Mouse (Mus musculus) megakaryocyte, embryonic 14.5 days (primary cell): ENCODE measurements around the gene Foxg1. TPM values are rescaled to one million over a fixed set of nuclear protein-coding genes. Genes with fewer than 3 reads are reported as not detected.

Source experiments
- H3K27me3 ChIP-seq: replicated peaks from 2 replicates; pipeline ENCODE3; 2012; ENCODE audit warnings: inconsistent platforms
- H3K36me3 ChIP-seq: replicated peaks from 2 replicates; pipeline ENCODE3; 2012; ENCODE audit warnings: low read length, inconsistent platforms, mixed read lengths
- H3K4me1 ChIP-seq: 2 replicates; pipeline ENCODE4 v1.6.1; 2012; ENCODE audit warnings: inconsistent platforms
- H3K4me3 ChIP-seq: replicated peaks from 2 replicates; pipeline ENCODE3; 2012; ENCODE audit warnings: moderate library complexity, mild to moderate bottlenecking, inconsistent platforms
- H3K9me3 ChIP-seq: 2 replicates; pipeline ENCODE4 v1.6.1; 2012; ENCODE audit warnings: inconsistent platforms
- FLI1 ChIP-seq: IDR thresholded peaks from 2 replicates; pipeline ENCODE4 v1.6.1; 2012; ENCODE audit warnings: low read length, inconsistent platforms, mixed read lengths
- GATA1 ChIP-seq: IDR thresholded peaks from 3 replicates; pipeline ENCODE4 v1.6.1; 2012; ENCODE audit warnings: mixed read lengths, low read length, inconsistent platforms, borderline replicate concordance
- polyA plus RNA-seq: library from polyadenylated mRNA; stranded (reverse); fragments of >175 nt; gene quantifications from 2 replicates; pipeline ENCODE4 v1.2.3, GENCODE M21; 2012; ENCODE audit warnings: low replicate concordance; ENCODE audit not compliant: insufficient read depth

The Foxg1 gene
- polyA plus RNA-seq, 1 experiment, result not detected

DNA sequence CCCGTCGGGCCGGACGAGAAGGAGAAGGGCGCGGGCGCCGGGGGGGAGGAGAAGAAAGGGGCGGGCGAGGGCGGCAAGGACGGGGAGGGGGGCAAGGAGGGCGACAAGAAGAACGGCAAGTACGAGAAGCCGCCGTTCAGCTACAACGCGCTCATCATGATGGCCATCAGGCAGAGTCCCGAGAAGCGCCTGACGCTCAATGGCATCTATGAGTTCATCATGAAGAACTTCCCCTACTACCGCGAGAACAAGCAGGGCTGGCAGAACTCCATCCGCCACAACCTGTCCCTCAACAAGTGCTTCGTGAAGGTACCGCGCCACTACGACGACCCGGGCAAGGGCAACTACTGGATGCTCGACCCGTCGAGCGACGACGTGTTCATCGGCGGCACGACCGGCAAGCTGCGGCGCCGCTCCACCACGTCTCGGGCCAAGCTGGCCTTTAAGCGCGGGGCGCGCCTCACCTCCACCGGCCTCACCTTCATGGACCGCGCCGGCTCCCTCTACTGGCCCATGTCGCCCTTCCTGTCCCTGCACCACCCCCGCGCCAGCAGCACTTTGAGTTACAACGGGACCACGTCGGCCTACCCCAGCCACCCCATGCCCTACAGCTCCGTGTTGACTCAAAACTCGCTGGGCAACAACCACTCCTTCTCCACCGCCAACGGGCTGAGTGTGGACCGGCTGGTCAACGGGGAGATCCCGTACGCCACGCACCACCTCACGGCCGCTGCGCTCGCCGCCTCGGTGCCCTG lies 2.6 kb downstream of the Foxg1 start, which contains the start of gene Gm43517:
TSS of gene Gm43517 (plus strand) at position 299 of the 755 bp plus-strand sequence.
- no peaks in the 10 kb centered on the region for H3K36me3 ChIP-seq
- H3K9me3 ChIP-seq, result peaks cover 15% of the 10 kb centered on the region
- peak within 1 kb of the TSS; percentile 72 for H3K4me3 ChIP-seq
- no peak for TF ChIP-seq GATA1
- TF ChIP-seq FLI1, result no peak
- peaks cover 73% of the 10 kb centered on the region for H3K27me3 ChIP-seq
- H3K4me1 ChIP-seq, result peaks cover 25% of the 10 kb centered on the region

DNA sequence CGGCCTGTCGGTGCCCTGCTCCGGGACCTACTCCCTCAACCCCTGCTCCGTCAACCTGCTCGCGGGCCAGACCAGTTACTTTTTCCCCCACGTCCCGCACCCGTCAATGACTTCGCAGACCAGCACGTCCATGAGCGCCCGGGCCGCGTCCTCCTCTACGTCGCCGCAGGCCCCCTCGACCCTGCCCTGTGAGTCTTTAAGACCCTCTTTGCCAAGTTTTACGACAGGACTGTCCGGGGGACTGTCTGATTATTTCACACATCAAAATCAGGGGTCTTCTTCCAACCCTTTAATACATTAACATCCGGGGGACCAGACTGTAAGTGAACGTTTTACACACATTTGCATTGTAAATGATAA lies 3.2 kb downstream of the Foxg1 start:
- peak overlapping the region; percentile 59 for H3K4me3 ChIP-seq
- H3K4me1 ChIP-seq, result peaks cover 25% of the 10 kb centered on the region
- H3K9me3 ChIP-seq, result peaks cover 15% of the 10 kb centered on the region
- H3K36me3 ChIP-seq, result no peaks in the 10 kb centered on the region
- TF ChIP-seq FLI1, result no peak
- TF ChIP-seq GATA1, result no peak
- peaks cover 73% of the 10 kb centered on the region for H3K27me3 ChIP-seq

DNA sequence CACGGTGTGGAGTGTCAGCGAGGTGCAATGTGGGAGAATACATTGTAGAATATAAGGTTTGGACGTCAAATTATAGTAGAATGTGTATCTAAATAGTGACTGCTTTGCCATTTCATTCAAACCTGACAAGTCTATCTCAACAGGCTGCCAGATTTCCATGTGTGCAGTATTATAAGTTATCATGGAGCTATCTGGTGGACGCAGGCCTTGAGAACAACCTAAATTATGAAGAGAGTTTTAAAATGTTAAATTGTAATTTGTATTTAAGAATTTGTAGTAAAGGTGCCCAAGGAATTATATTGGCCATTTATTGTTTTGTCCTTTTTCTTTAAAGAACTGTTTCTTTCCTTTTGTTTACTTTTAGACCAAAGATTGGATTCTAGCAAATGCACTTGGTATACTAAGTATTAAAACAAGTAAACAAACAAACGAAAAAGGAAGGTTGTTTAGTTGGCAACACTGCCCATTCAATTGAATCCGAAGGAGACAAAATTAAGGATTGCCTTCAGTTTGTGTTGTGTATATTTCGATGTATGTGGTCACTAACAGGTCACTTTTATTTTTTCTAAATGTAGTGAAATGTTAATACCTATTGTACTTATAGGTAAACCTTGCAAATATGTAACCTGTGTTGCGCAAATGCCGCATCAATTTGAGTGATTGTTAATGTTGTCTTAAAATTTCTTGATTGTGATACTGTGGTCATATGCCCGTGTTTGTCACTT lies 3.8 kb downstream of the Foxg1 start:
- Histone ChIP-seq H3K27me3 (peaks cover 73% of the 10 kb centered on the region), H3K4me3 (no peak overlapping the region), H3K9me3 (peaks cover 20% of the 10 kb centered on the region), H3K4me1 (peaks cover 28% of the 10 kb centered on the region), H3K36me3 (no peaks in the 10 kb centered on the region)
- no peak for TF ChIP-seq GATA1
- no peak for TF ChIP-seq FLI1

DNA sequence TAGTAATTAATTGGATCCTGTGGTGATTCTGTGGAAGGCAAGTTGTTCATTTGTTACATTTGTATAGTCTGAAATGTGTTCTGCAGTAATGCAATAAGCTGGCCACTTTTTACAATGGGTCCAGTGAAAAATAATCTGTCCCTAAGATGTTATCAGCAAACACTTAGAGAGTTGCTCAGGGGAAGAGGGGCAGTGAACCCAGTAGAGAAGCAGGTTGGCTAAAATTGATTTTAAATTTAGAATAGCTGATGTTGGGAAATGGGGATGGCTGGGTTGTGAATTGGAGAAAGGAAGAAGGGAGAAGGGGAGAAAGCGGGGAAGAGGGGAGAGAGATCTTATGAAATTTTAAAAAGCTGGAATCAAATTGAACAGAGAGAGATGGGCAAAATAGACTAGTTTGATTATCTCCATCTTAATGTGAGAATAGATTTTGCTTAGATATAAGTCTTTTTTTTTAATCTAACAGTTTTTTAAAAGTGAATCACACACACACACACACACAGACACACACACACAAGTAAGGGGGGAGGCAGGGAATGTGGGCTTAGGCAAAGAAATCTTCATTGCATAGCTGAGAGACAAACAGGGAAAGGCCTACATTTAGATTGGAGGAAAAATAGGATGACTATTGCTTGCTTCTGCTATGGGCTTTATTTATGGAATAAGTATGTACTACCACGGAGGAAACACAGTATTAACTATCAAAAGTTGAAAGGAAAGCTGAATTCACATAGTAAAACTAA lies 5.6 kb downstream of the Foxg1 start:
- peaks cover 33% of the 10 kb centered on the region for H3K4me1 ChIP-seq
- peaks cover 21% of the 10 kb centered on the region for H3K9me3 ChIP-seq
- H3K27me3 ChIP-seq, result peaks cover 71% of the 10 kb centered on the region
- no peaks in the 10 kb centered on the region for H3K36me3 ChIP-seq
- no peak overlapping the region for H3K4me3 ChIP-seq
- TF ChIP-seq GATA1, result no peak

DNA sequence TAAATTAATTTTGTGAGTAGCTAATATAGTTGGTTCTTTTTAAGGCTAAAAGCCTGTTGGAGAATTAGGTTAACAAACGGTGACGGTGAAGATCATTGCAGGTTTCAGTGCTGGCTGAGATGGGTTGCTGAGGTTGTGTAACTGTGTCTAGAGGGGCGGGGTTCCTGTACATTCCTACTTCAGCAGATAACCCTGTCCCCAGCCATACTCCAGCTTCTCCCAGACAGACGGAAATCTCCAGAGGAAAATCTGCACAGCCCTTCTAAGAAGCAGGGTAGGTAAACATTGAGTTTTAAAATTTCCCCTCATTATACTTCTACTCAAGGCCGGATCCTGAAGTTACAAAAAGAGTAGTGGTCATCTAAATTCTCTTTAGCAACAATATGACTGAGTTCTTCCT lies 7.2 kb downstream of the Foxg1 start:
- Histone ChIP-seq H3K4me1 (peaks cover 18% of the 10 kb centered on the region), H3K4me3 (no peak overlapping the region), H3K27me3 (peaks cover 62% of the 10 kb centered on the region), H3K9me3 (peaks cover 19% of the 10 kb centered on the region), H3K36me3 (no peaks in the 10 kb centered on the region)
- TF ChIP-seq FLI1 (no peak), GATA1 (no peak)

DNA sequence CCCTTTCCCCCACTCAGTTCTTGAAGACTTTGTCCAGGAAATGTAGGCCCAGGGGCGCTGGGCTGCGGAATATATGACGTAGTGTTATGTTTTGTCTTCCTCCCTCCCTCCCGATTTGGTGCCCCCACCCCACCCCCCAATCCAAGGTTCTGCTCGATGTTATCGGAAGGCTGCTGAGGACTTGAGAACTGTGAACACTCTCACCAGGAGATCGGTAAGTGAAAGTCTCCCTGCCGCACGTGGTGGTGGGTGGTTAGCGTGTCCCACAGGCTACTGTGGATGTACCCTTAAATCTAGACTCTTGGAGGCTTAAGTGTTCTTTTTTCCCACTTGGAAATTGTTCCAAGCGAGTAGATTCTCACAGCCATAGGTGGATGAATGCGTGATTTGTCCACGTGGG lies 7.8 kb downstream of the Foxg1 start:
- peaks cover 14% of the 10 kb centered on the region for H3K4me1 ChIP-seq
- peaks cover 62% of the 10 kb centered on the region for H3K27me3 ChIP-seq
- peaks cover 15% of the 10 kb centered on the region for H3K9me3 ChIP-seq

DNA sequence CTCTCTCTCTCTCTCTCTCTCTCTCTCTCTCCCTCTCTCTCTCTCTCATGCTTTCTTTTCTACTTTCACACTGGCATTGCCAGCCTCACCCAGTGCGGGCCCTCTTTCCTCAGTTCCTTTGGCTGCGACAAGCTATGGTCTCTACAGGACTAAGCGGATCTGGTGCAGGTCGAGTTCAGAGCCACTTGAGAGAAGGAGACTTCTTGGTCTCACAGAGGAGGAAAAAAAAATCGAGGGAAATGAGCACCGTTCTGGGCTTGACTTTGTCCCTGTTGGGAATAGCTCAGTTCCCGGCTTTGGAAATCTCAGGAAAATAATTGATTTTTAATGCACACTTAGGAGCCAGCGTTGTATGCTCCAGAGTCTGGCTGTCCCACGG lies 8.5 kb downstream of the Foxg1 start:
- no peaks in the 10 kb centered on the region for H3K36me3 ChIP-seq
- peaks cover 56% of the 10 kb centered on the region for H3K27me3 ChIP-seq
- peaks cover 10% of the 10 kb centered on the region for H3K9me3 ChIP-seq
- no peak overlapping the region for H3K4me3 ChIP-seq
- peaks cover 11% of the 10 kb centered on the region for H3K4me1 ChIP-seq
- TF ChIP-seq GATA1, result no peak

More for the DNA sequence above, 7.8 kb downstream of the Foxg1 start:
- TF ChIP-seq FLI1, result no peak
- TF ChIP-seq GATA1, result no peak
- H3K4me3 ChIP-seq, result no peak overlapping the region
- no peaks in the 10 kb centered on the region for H3K36me3 ChIP-seq

DNA sequence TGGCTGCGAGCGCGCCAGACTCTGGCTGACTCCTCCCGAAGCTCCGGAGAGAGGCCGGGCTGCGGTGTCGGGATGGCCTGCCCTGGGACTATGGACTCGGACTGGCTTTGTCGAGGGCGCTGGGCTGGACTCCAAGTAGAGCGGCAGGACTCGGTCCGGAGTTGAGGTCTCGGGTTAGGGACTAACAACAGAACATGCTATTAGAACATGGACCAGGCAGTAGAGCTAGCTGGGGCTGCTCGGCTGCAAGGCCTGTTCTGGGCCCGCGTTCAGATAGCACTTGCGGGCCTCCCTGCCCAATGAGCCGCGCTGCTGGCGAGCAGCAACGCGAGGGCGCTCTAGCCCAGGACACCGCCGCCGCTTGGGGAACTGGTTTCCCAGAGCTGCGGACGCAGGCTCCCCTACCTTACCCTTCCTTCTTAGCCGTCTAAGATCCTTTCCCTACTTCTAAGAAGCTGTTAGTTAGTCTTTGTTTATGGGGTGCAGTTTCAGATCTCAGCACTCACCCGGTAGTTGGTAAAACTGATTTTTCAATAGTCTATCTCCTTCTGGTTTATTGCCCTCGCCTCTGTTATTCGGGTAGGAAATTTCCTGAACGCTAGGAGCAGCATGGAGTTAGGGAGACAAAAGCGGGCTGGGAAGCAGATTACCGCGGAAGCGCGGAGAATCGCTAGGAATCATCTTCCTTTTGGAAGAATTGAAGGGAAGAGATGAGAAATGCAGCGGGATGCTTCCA lies 9.0 kb downstream of the Foxg1 start:
- H3K27me3 ChIP-seq, result peaks cover 52% of the 10 kb centered on the region
- TF ChIP-seq FLI1 (no peak), GATA1 (no peak)
- H3K4me1 ChIP-seq, result peaks cover 11% of the 10 kb centered on the region
- H3K4me3 ChIP-seq, result peak overlapping the region; percentile 38
- H3K36me3 ChIP-seq, result no peaks in the 10 kb centered on the region
- peaks cover 10% of the 10 kb centered on the region for H3K9me3 ChIP-seq

DNA sequence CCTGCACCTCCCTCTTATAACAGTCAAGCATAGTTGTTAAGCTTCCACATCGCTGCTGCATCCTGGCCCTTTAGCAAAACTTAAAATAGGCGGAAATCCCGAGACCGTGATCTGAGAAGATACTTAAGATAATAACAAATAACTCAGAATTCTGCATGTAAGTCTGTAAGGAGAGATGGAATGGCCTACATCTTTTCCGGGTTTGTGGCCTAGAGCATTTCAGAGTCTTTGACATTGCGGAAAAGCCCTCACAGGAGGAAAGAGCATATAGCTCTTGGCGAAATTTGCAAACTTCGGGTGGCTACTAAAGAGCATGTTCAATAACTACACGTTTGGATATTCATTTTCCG lies 9.6 kb downstream of the Foxg1 start:
- H3K27me3 ChIP-seq, result peaks cover 52% of the 10 kb centered on the region

More for the DNA sequence above, 9.6 kb downstream of the Foxg1 start:
- TF ChIP-seq FLI1, result no peak
- TF ChIP-seq GATA1, result no peak
- Histone ChIP-seq H3K36me3 (no peaks in the 10 kb centered on the region), H3K4me1 (peaks cover 11% of the 10 kb centered on the region), H3K4me3 (no peak overlapping the region), H3K9me3 (peaks cover 10% of the 10 kb centered on the region)
